Mouse (Mus musculus): ENCODE data around the gene Ascl4. TPM values are rescaled to one million over a fixed set of nuclear protein-coding genes. Genes with fewer than 3 reads are reported as not detected.

Gene Ascl4
- not detected in 2 replicates for polyA plus RNA-seq (2012; rRNA removed; ENCODE audit: low replicate concordance)

GRCm38 (mm10) chr10:85927676-85928445 is at the start of gene Ascl4:
Gene Ascl4, plus strand, starts transcription at chr10:85927681.

GRCm38 (mm10) chr10:85916498-85917309 is 10.8 kb upstream of the Ascl4 start, which contains the start of gene Prdm4:
Gene Prdm4, minus strand, starts transcription at chr10:85917142.

GRCm38 (mm10) chr10:85957464-85957950 is 30.0 kb downstream of the Ascl4 start, which contains the start of gene Rtcb:
Gene Rtcb, minus strand, starts transcription at chr10:85957823.

Other genes with a start within 250 kb of the Ascl4 start
- gene Pwp1, start 98.2 kb upstream of the Ascl4 start, polyA plus RNA-seq (2012; rRNA removed; ENCODE audit: low replicate concordance), result 1.9 and 2.3 TPM in 2 replicates
- gene Prdm4, start 10.5 kb upstream of the Ascl4 start, polyA plus RNA-seq (2012; rRNA removed; ENCODE audit: low replicate concordance), result 6.8 and 9.7 TPM in 2 replicates
- gene Rtcb, start 30.1 kb downstream of the Ascl4 start, polyA plus RNA-seq (2012; rRNA removed; ENCODE audit: low replicate concordance), result 13.5 and 16.6 TPM in 2 replicates
- not detected in 2 replicates for gene Bpifc, start 84.2 kb downstream of the Ascl4 start, polyA plus RNA-seq (2012; rRNA removed; ENCODE audit: low replicate concordance)
- gene Fbxo7, start 94.3 kb downstream of the Ascl4 start, polyA plus RNA-seq (2012; rRNA removed; ENCODE audit: low replicate concordance), result 13.1 and 20.1 TPM in 2 replicates

All from duodenum, adult 2 months (tissue).